Mouse (Mus musculus) urinary bladder, adult 2 months (tissue): Measurements from ENCODE around the gene Copz1. TPM values are rescaled to one million over a fixed set of nuclear protein-coding genes. Genes with fewer than 3 reads are reported as not detected.
"Not testable (repeated sequence)": the region's sequence is repeated elsewhere in the genome, so short reads cannot be mapped to it uniquely, and the experiment has no call there.

Experiments used
- DNase-seq: peaks from one replicate; pipeline ENCODE4 v3.0.0; 2022; ENCODE audit warnings: low spot score
- polyA plus RNA-seq: library from polyadenylated mRNA; depleted of rRNA; stranded (reverse); fragments of >200 nt; gene quantifications from 2 replicates; pipeline ENCODE4 v1.2.3, GENCODE M21; 2012

Copz1 gene
- polyA plus RNA-seq, 1 experiment = 135 TPM

GRCm38 (mm10) chr15:103251595-103251994 lies 20.9 kb upstream of the Copz1 start:
- DNase-seq = no peak

- DNase-seq = no peak
Observed at GRCm38 (mm10) chr15:103252660-103253059, 19.9 kb upstream of the Copz1 start.

- DNase-seq = no peak
Observed at GRCm38 (mm10) chr15:103253352-103253751, 19.2 kb upstream of the Copz1 start.

- DNase-seq = peak; percentile 36
Observed at GRCm38 (mm10) chr15:103255169-103255568, 17.3 kb upstream of the Copz1 start.

- DNase-seq = no peak
Observed at GRCm38 (mm10) chr15:103256210-103256986, 16.1 kb upstream of the Copz1 start.

- DNase-seq = peak; percentile 53
Observed at GRCm38 (mm10) chr15:103257790-103258728, 14.5 kb upstream of the Copz1 start, which contains the start of gene Nfe2. Gene Nfe2, minus strand, starts transcription at chr15:103258403.

GRCm38 (mm10) chr15:103259162-103259561 lies 13.4 kb upstream of the Copz1 start:
- no peak for DNase-seq

GRCm38 (mm10) chr15:103259989-103260388 lies 12.5 kb upstream of the Copz1 start:
- DNase-seq = no peak

- DNase-seq = no peak
Observed at GRCm38 (mm10) chr15:103264794-103265193, 7.7 kb upstream of the Copz1 start.

GRCm38 (mm10) chr15:103268903-103269302 lies 3.6 kb upstream of the Copz1 start:
- no peak for DNase-seq

- not testable (repeated sequence) for DNase-seq
Observed at GRCm38 (mm10) chr15:103275943-103276342, 3.4 kb downstream of the Copz1 start.

- DNase-seq = no peak
Observed at GRCm38 (mm10) chr15:103277949-103278348, 5.4 kb downstream of the Copz1 start.

- no peak for DNase-seq
Observed at GRCm38 (mm10) chr15:103279750-103280149, 7.2 kb downstream of the Copz1 start.

- no peak for DNase-seq
Observed at GRCm38 (mm10) chr15:103280817-103281464, 8.4 kb downstream of the Copz1 start.

GRCm38 (mm10) chr15:103281465-103282205 lies 9.1 kb downstream of the Copz1 start:
- no peak for DNase-seq

- DNase-seq = no peak
Observed at GRCm38 (mm10) chr15:103284066-103284465, 11.6 kb downstream of the Copz1 start.

GRCm38 (mm10) chr15:103284647-103285046 lies 12.1 kb downstream of the Copz1 start:
- no peak for DNase-seq

- DNase-seq = no peak
Observed at GRCm38 (mm10) chr15:103285778-103286417, 13.4 kb downstream of the Copz1 start.

- no peak for DNase-seq
Observed at GRCm38 (mm10) chr15:103289600-103289999, 17.1 kb downstream of the Copz1 start.

- no peak for DNase-seq
Observed at GRCm38 (mm10) chr15:103290417-103290816, 17.9 kb downstream of the Copz1 start.

- DNase-seq = no peak
Observed at GRCm38 (mm10) chr15:103290843-103291242, 18.3 kb downstream of the Copz1 start.
